Mouse (Mus musculus): ENCODE measurements around the gene Atp6v0b.

Atp6v0b gene

DNA sequence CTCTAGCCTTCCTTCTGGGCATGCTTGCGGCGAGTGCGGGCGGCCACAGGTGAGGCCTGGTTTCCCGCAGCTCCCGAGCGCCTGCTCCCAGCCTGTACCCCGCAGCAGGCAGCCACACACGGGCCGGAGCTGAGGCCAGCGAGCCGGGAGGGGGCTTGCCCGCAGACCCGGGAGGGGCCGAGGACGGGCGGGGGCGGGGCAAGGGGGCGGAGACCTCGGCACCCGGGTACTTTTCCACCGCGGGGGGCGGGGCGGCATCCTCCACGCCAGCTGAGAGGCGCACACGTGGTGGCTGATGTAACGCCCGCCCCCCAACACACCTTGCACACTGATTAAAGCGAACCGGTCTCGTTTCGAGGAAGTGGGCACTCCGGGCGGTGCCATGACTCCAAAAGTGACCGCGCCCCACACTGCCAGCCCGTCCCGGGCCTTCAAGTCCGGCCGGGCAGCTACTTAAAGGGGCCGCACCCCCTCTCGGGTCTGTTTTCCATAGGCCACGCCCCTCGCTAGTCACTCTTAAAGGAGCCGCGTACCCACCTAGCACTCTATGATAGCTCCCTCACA, 50.8 kb downstream of the Atp6v0b start:
- DNase-seq (ENCODE audit: low spot score) = peak; percentile 78

DNA sequence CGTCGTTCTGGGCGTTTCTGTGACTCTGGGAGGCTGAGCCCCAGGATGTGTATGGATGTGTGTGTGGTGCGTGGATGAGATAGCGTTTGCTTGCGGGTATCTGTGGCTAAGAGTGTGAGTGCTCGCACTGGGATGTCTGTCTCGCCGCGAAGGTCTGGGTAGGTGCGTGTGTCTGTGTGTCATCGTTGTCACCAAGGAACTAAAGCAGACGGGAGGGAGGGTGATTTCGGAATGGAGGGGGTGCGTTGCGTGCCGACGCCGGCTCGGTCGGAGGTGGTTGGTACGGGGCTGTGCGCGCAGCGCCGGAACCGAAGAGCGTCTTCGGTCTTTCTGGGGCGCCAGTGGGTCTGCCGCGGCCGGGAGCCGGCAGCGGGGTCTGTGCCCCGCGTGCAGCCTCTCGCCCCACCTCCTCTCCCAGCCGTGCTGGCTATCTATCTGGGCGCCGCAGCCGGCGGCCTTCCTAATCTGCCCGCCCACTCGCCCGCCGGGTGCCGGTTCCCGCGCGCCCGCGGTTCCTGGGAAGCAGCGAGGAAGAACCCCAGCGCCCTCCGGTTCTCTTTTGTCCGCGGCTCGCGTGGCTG, 51.5 kb downstream of the Atp6v0b start:
- peak; percentile 21 for DNase-seq (ENCODE audit: low spot score)

DNA sequence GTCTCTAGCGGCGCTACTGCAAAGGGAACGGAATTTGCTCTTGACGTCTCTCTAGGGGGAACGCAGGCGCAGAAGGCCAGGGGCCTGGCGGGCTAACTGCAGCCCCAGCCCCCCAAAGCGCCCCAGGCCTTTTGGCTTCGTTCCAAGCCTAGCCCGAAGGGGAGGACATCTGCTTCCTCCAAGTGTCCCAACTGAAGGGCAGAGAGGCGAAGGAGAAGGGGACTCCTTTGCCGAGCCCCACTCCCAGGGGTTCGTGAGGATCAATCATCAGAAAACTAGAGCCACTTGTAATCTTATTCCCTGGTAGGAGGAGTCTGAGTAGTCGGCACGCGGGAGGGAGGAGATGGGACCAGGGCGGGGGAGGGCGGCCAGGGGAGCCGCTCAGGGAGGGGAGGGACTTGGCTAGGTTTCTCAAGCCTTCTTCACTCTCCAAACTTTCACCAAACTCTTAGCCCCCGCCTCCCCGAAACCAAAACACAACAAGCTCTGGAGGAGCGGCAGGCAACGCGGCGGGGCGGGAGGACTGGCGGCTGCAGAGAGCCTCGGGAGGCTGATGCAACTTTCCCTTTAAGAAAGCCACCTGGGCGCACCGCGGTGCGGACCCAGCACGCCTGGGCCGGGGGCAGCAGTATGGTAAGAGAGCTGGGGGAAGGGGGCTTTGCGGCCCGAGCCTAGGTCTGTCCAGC, 52.1 kb downstream of the Atp6v0b start:
- DNase-seq (ENCODE audit: low spot score) = peak; percentile 65

GRCm38 (mm10) chr4:117834457-117834844, 52.7 kb downstream of the Atp6v0b start, which contains the start of gene Slc6a9:
TSS of gene Slc6a9 (plus strand) at chr4:117834506.
- DNase-seq (ENCODE audit: low spot score) = no peak
